Mouse (Mus musculus) liver, embryonic 15.5 days (tissue): ENCODE data around the gene Atg4b. TPM values are rescaled to one million over a fixed set of nuclear protein-coding genes. Genes with fewer than 3 reads are reported as not detected.

Experiments used
- ATAC-seq: fragments of 200-750 bp; cut with Nextera tagmentation; 2 replicates; pipeline ENCODE4 v1.8.0; 2017; ENCODE audit warnings: moderate number of reproducible peaks, mild to moderate bottlenecking, moderate library complexity; ENCODE audit not compliant: insufficient read depth
- H3K27ac ChIP-seq: fragments of 300-500 bp; sonication (generic); replicated peaks from 2 replicates; pipeline ENCODE4 v1.5.1; 2015; ENCODE audit warnings: mild to moderate bottlenecking, inconsistent platforms
- H3K27me3 ChIP-seq: fragments of 300-500 bp; sonication (generic); 2 replicates; pipeline ENCODE4 v1.6.1; 2015; ENCODE audit warnings: mild to moderate bottlenecking, inconsistent platforms
- H3K36me3 ChIP-seq: fragments of 300-500 bp; sonication (generic); replicated peaks from 2 replicates; pipeline ENCODE4 v1.6.1; 2015; ENCODE audit warnings: moderate library complexity, mild to moderate bottlenecking, inconsistent platforms
- H3K4me1 ChIP-seq: fragments of 300-500 bp; sonication (generic); replicated peaks from 2 replicates; pipeline ENCODE4 v1.6.1; 2015; ENCODE audit warnings: inconsistent platforms
- H3K4me2 ChIP-seq: fragments of 300-500 bp; sonication (generic); 2 replicates; pipeline ENCODE4 v1.6.1; 2015; ENCODE audit warnings: moderate library complexity, mild to moderate bottlenecking, inconsistent platforms
- H3K4me3 ChIP-seq: fragments of 300-500 bp; sonication (generic); replicated peaks from 2 replicates; pipeline ENCODE4 v1.5.1; 2015; ENCODE audit warnings: mild to moderate bottlenecking, inconsistent platforms
- H3K9ac ChIP-seq: fragments of 300-500 bp; sonication (generic); 2 replicates; pipeline ENCODE4 v1.6.1; 2015; ENCODE audit warnings: moderate library complexity, mild to moderate bottlenecking, inconsistent platforms
- H3K9me3 ChIP-seq: fragments of 300-500 bp; sonication (generic); replicated peaks from 2 replicates; pipeline ENCODE4 v1.6.1; 2016; ENCODE audit warnings: inconsistent platforms
- WGBS: fragments of 180-500 bp; shearing (Covaris S2); methylation state at CpG from one replicate; pipeline ENCODE4 v1.1.7; 2015; ENCODE audit warnings: mixed read lengths; ENCODE audit not compliant: insufficient replicate concordance; 5-methylcytosine and 5-hydroxymethylcytosine counted together
- polyA plus RNA-seq: library from polyadenylated mRNA; unstranded; fragments of >200 nt; fragmentation: Nextera tagmentation; extraction: Ambion mirVana; gene quantifications from 2 replicates; pipeline ENCODE4 v1.2.1, GENCODE M21; 2015

Atg4b gene
- polyA plus RNA-seq, 1 experiment from 2014 or later = 59.9 TPM

DNA sequence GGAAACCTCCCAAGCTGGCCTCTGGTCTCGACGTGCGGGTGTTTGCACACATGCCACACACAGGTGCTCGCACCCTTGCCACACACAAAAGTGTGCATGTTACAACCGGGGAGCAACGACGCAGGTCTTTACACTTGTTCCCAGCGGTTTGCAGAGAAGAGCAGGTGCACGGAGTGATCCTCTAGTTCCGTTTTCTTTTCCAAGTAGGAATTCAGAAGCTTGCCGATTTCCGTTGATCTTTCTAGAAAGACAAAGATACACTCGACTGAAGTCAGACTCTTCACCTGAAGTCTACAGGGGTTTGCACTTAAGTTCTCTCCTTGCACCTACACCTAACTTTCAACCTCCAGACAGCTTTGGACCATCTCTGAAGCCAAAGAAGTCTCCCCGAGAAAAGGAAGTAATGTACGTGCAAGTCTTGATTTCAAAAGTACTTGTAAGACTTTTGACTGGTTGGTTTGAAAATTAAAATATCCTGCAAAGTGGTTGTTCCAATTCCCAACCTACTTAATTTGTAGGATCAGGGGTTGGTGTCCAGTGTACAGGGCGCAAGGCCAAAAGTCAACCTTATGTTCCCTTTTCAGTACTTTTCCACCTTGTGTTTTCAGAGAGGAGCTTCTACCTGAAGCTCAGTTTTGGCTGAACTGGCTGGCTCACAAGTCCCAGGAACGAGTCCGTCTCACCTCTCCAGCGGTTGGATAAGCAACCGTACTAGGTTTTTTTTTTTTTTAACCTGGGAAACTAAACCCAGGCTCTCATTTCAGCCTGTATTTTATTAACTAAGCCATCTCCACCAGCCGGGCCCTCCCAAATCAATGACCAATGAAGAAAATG lies 49.6 kb downstream of the Atg4b start:
- Histone ChIP-seq H3K9me3 (no peaks in the 10 kb centered on the region), H3K4me1 (peaks cover 66% of the 10 kb centered on the region), H3K27ac (peak overlapping the region; percentile 99), H3K4me2 (peak overlapping the region; percentile 97), H3K36me3 (peaks cover 40% of the 10 kb centered on the region), H3K27me3 (no peaks in the 10 kb centered on the region), H3K9ac (peak overlapping the region; percentile 73), H3K4me3 (peak overlapping the region; percentile 91)
- no peak for ATAC-seq
- WGBS = 52% methylated on average over 21 of the region's 21 CpGs

DNA sequence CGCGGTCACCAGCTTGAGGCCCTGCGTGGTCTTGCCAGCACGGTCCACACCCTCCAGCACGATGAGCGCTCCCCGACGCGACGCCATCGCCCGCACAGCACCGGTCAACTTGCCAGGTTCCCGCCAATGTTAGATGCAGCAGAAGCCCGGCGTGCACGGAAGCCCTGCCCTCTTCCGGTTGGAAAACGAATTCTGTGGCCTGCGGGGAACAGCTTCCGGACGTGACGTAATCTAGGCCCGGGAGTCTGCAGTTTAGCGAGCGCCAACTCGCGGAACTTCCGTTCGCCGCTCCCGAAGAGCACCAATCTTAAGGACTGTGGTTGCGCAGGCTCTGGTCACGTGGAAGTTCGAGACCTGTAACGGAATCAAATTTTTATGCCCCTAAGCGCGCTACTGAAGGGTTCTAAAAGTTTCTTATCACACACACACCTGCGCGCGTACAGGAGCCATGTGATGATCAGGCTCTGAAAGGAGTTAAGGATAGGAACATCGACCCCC lies 50.5 kb downstream of the Atg4b start, which contains the start of gene Dtymk:
Dtymk (minus strand) TSS at position 194 of the 498 bp plus-strand sequence.
- Histone ChIP-seq H3K36me3 (peaks cover 41% of the 10 kb centered on the region), H3K4me2 (peak within 1 kb of the TSS; percentile 97), H3K4me3 (peak within 1 kb of the TSS; percentile 91), H3K27me3 (no peaks in the 10 kb centered on the region), H3K27ac (peak within 1 kb of the TSS; percentile 99), H3K9ac (peak within 1 kb of the TSS; percentile 73), H3K9me3 (no peaks in the 10 kb centered on the region), H3K4me1 (peaks cover 74% of the 10 kb centered on the region)
- peak; percentile 58 for ATAC-seq
- WGBS = under 1% methylated on average over 42 of the region's 42 CpGs

DNA sequence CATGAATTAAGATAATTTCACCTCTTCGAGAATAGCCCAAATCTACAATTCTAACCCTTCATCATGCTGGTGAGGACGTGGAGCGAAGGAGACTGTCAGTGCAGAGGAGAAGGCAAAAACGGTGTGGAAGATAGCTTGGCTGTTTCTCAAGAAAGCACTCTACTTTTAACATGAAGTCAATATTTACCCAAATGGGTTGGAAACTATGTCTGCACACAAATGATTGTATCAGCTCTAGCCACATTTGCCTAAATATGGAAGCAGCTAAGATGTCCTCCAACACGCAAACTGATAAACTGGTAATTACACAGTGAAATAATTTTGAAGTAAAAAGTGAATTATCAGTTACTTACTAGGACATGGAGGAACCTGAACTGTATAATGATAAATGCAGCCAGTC lies 51.5 kb downstream of the Atg4b start:
- Histone ChIP-seq H3K36me3 (peaks cover 39% of the 10 kb centered on the region), H3K4me3 (peak overlapping the region; percentile 91), H3K27ac (peak overlapping the region; percentile 99), H3K9me3 (no peaks in the 10 kb centered on the region), H3K4me1 (peaks cover 68% of the 10 kb centered on the region), H3K9ac (peak overlapping the region; percentile 59), H3K27me3 (no peaks in the 10 kb centered on the region), H3K4me2 (peak overlapping the region; percentile 97)
- WGBS = 46% methylated on average over 5 of the region's 5 CpGs
- no peak for ATAC-seq

DNA sequence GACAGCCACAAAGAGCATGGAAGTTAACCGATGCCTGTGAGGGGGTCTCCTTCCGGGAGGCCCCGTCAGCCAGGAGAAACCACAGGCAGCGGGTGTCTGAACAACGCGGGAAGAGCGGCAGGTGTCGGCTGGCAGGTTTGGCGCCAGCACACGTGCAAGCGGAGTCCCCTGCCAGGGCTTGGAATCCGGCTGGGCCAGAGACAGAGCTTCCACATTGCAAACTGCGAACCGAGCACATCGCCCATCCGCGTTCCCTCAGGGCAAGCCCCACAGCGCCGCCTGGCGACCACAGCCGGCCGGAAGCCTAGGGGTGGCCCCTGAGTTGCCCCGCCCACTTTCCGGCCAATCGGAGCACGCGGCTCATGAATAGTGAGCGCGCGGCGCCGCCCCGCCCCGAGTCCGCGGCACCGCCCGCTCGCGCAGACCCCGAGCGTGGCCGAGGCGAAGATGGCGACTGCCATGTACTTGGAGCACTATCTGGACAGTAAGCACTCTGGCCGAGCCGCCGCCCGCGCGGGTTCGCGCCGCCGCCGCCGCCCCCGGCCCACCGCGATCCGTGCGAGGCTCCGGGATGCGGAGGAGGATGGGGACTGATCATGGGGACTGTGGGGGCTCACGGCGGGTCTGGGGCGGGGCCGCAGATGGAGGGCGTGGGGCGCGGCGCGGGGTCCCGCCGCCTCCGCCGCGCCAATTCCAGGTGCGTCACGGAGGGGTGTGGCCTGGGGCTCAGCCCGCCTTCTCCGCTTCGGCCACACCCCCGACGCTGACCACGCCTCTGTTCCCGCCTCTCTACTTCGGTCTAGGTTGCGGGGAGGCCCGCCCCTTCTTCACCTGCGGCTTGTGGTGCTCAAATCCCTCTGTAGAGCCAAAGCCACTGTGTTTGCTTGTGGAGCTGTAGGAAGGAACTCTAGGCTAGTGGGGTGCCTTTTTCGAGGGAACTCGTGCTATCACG lies 52.5 kb downstream of the Atg4b start, which contains the start of gene Ing5:
Ing5 (plus strand) TSS at position 410 of the 952 bp plus-strand sequence.
- H3K4me3 ChIP-seq = peak within 1 kb of the TSS; percentile 91
- H3K9ac ChIP-seq = peak within 1 kb of the TSS; percentile 85
- H3K4me1 ChIP-seq = peaks cover 63% of the 10 kb centered on the region
- ATAC-seq = peak; percentile 91
- peaks cover 39% of the 10 kb centered on the region for H3K36me3 ChIP-seq
- peak within 1 kb of the TSS; percentile 97 for H3K4me2 ChIP-seq
- WGBS = under 1% methylated on average over 94 of the region's 94 CpGs
- no peaks in the 10 kb centered on the region for H3K9me3 ChIP-seq
- H3K27me3 ChIP-seq = no peaks in the 10 kb centered on the region
- H3K27ac ChIP-seq = peak within 1 kb of the TSS; percentile 99

DNA sequence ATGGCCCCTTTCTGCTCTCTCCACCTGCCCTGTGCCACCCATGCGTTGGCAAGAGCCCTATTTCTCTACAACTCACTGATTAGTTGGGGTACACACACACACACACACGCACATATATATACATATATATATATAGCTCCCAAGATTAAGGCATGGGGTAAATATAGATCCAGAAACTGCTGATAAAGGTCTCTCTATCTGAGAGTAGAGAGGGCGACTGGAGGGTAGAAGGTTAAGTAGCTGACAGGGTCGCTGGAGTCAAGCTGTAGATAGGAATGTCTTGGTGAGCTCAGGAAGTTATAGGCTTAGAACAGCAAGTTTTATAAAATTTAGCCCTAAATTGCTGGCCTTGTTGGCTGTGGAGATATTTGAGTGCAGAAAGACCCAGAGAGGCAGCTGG lies 53.5 kb downstream of the Atg4b start:
- no peak for ATAC-seq
- Histone ChIP-seq H3K27ac (peak overlapping the region; percentile 99), H3K4me1 (peaks cover 58% of the 10 kb centered on the region), H3K4me3 (peak overlapping the region; percentile 91), H3K4me2 (peak overlapping the region; percentile 97), H3K27me3 (no peaks in the 10 kb centered on the region), H3K36me3 (peaks cover 38% of the 10 kb centered on the region), H3K9ac (peak overlapping the region; percentile 69), H3K9me3 (no peaks in the 10 kb centered on the region)
- 30% methylated on average over 4 of the region's 4 CpGs for WGBS

DNA sequence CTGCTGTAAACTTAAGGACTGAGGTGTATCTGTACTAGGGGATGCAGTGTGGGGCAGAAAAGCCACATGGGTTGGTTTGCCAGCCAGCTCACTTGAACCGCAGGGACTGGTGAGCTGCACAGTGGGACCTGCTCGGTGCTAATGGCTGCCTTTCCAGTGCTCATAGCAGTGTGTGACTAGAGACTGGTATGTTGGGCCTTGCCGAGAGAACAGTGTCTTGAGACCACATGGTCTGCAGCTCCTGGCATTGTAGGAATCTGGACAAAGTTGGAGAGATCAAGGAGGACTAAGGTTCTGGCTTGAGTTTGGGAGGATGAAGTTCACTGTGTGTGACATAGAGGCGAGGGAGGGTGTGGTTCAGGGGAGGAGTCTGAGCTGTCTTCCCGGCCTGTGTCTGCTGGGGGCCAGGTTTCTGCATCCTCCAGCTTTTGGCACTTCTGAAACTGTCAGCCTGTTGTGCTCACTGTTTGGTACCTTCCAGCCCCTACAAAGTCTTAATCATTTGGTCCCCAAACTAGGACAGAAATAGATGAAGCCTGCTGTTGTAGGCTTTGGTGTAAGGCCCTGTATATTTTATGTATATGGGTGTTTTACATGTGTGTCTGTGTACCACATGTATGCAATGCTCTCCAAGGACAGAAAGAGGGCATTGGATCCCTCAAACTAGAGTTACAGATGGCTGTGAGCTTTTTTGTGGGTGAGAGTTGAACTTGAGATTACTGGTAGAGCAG lies 54.1 kb downstream of the Atg4b start:
- peaks cover 54% of the 10 kb centered on the region for H3K4me1 ChIP-seq
- H3K4me3 ChIP-seq = peak overlapping the region; percentile 91
- H3K27me3 ChIP-seq = no peaks in the 10 kb centered on the region
- H3K9me3 ChIP-seq = no peaks in the 10 kb centered on the region
- H3K27ac ChIP-seq = peak overlapping the region; percentile 99
- peak overlapping the region; percentile 69 for H3K9ac ChIP-seq
- H3K36me3 ChIP-seq = peaks cover 43% of the 10 kb centered on the region
- ATAC-seq = no peak
- 43% methylated on average over 5 of the region's 5 CpGs for WGBS
- peak overlapping the region; percentile 97 for H3K4me2 ChIP-seq

DNA sequence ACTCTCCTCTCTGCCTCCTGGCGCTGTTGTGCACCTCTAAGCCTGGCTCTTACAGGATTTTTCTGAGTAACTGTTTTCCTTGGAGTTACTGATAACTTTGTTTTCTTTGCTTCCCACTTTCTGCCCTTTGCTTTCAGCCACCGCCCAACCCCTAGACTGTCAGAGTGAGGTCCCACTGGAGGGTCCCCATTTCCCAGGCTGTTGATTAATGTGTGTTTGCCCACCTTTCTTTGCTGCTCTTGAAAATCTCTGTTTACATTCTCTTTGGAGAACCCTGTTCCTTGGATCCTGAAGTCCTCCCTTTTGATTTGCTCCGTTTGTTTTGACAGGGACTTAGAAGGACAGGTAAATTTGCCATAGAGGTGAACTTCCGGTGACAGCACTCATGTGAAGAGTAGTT lies 57.6 kb downstream of the Atg4b start:
- no peak overlapping the region for H3K4me3 ChIP-seq
- peaks cover 78% of the 10 kb centered on the region for H3K36me3 ChIP-seq
- H3K4me1 ChIP-seq = peaks cover 27% of the 10 kb centered on the region
- no peak overlapping the region for H3K27ac ChIP-seq
- no peaks in the 10 kb centered on the region for H3K27me3 ChIP-seq
- H3K9me3 ChIP-seq = no peaks in the 10 kb centered on the region
- 84% methylated on average over 4 of the region's 4 CpGs for WGBS
- no peak overlapping the region for H3K4me2 ChIP-seq
- ATAC-seq = no peak
- no peak overlapping the region for H3K9ac ChIP-seq

DNA sequence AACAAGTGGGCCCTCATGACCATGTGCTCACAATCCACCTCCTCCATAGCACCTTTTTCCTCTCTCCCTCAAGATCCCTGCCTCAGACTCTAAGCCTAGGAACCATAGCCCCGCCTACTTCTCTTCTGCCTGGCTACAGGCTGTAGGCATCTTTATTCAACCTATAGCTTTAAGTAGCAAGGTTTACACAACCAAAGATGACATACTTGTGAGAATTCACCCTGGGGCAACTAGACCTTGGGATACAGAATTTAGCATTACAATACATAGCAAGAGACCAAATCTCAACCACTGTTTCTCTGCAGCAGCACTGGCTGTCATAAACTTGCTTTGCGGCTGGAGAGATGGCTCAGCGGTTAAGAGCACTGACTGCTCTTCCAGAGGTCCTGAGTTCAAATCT lies 58.7 kb downstream of the Atg4b start:
- no peak for ATAC-seq
- Histone ChIP-seq H3K4me1 (peaks cover 19% of the 10 kb centered on the region), H3K27ac (no peak overlapping the region), H3K36me3 (peaks cover 89% of the 10 kb centered on the region), H3K9ac (no peak overlapping the region), H3K9me3 (no peaks in the 10 kb centered on the region), H3K4me2 (no peak overlapping the region), H3K4me3 (no peak overlapping the region), H3K27me3 (no peaks in the 10 kb centered on the region)
- 84% methylated on average over 3 of the region's 3 CpGs for WGBS

DNA sequence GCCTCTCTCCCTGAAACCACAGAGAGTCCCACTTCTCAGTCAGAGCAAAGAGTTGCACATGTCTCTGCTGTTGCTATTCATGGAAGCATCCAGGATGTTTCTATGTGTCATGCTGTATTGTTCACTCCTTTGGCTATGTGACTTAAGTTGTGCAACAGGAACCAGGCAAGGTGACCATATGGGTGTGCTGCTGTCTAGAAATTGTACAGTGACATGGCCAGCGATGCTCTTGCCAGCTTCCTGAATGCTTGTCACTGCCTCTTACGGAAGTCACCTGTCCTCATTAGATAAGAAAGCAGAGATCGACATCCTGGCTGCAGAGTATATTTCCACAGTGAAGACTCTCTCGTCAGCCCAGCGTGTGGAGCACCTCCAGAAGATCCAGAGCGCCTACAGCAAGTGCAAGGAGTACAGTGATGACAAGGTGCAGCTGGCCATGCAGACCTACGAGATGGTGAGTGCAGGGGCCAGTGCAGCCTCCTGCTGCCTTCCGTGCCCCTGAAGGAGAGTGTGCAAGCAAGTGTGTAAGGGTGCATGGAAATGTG lies 60.3 kb downstream of the Atg4b start:
- Histone ChIP-seq H3K4me3 (no peak overlapping the region), H3K27me3 (no peaks in the 10 kb centered on the region), H3K4me1 (peaks cover 5% of the 10 kb centered on the region; the same call in 1 of the 2 replicates), H3K36me3 (peaks cover 95% of the 10 kb centered on the region), H3K9ac (no peak overlapping the region), H3K4me2 (no peak overlapping the region), H3K27ac (no peak overlapping the region), H3K9me3 (no peaks in the 10 kb centered on the region)
- ATAC-seq = no peak
- WGBS = 68% methylated on average over 8 of the region's 8 CpGs

DNA sequence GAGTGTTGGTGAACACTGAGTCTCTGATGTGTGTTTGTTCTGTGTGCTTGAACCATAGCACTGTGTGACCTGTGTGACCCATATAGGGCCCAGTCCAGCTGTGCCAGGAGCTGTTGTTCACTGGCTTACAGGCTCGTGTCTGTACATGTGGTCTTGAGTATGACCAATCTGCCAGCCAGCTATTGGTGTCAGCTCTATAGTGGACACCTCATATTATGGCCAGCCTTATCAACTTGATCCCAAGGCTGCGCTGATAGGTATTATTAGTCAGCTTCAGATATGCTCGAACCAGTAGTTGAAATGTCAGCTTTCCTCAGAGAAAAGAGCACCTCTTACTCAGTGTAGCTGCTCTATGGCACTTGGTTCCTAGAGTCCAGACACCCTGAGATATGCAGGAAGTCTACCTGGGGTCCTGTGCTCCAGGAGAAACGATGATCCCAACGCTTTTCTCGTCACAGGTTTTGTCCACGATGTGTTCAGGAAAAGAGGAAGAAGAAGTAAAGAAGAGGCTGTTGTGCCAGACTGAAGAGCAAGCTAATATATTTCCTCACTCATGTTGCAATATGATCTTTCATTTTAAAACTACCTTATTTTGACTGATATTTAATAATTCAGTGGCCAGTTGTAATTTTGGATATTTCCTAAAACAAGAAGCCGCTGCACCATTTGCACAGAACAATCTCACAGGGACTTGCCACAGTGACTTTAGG lies 66.7 kb downstream of the Atg4b start:
- Histone ChIP-seq H3K27me3 (no peaks in the 10 kb centered on the region), H3K9ac (no peak overlapping the region), H3K27ac (peak overlapping the region; percentile 41; the same call in 1 of the 2 replicates), H3K9me3 (no peaks in the 10 kb centered on the region), H3K4me3 (no peak overlapping the region), H3K4me2 (no peak overlapping the region), H3K36me3 (peaks cover 86% of the 10 kb centered on the region), H3K4me1 (peaks cover 3% of the 10 kb centered on the region)
- 76% methylated on average over 8 of the region's 8 CpGs for WGBS
- no peak for ATAC-seq
